Mouse (Mus musculus): ENCODE measurements around the gene Plekha5. TPM values are rescaled to one million over a fixed set of nuclear protein-coding genes. Genes with fewer than 3 reads are reported as not detected.
"Not testable (repeated sequence)": the region's sequence is repeated elsewhere in the genome, so short reads cannot be mapped to it uniquely, and the experiment has no call there.

Plekha5 gene
- polyA plus RNA-seq, 1 experiment from 2014 or later, result 5.2 TPM

- no peaks in the 10 kb centered on the region for H3K4me1 ChIP-seq (ENCODE audit: insufficient read depth)
- H3K36me3 ChIP-seq (replicated peaks; ENCODE audit: insufficient read depth, low read length), result peaks cover 14% of the 10 kb centered on the region
- WGBS (ENCODE audit: insufficient replicate concordance), result 84% methylated on average over 5 of the region's 5 CpGs
- DNase-seq, result no peak
- no peak overlapping the region for H3K4me3 ChIP-seq (ENCODE audit: low read depth, low read length)
- H3K27ac ChIP-seq (ENCODE audit: low read depth), result no peak overlapping the region
- no peak for ATAC-seq
- TF ChIP-seq CTCF (IDR thresholded peaks at IDR 0.05; ENCODE audit: low read depth), result no peak
- TF ChIP-seq EP300 (IDR thresholded peaks at IDR 0.05; ENCODE audit: low read depth), result no peak
- no peaks in the 10 kb centered on the region for H3K27me3 ChIP-seq (ENCODE audit: insufficient read depth, low read length)
- no peak overlapping the region for H3K9ac ChIP-seq (replicated peaks)
- no peaks in the 10 kb centered on the region for H3K9me3 ChIP-seq (ENCODE audit: low read length)
- no peak overlapping the region for H3K4me2 ChIP-seq (ENCODE audit: low read depth, low read length)
These were observed 167.5 kb downstream of the Plekha5 start for GRCm38 (mm10) chr6:140591331-140591730.

GRCm38 (mm10) chr6:140592713-140593112 lies 168.9 kb downstream of the Plekha5 start:
- Histone ChIP-seq H3K4me1 (ENCODE audit: insufficient read depth) (no peaks in the 10 kb centered on the region), H3K4me2 (ENCODE audit: low read depth, low read length) (peak overlapping the region; percentile 38), H3K9me3 (ENCODE audit: low read length) (no peaks in the 10 kb centered on the region), H3K9ac (replicated peaks) (no peak overlapping the region), H3K4me3 (ENCODE audit: low read depth, low read length) (no peak overlapping the region), H3K36me3 (replicated peaks; ENCODE audit: insufficient read depth, low read length) (peaks cover 17% of the 10 kb centered on the region), H3K27ac (ENCODE audit: low read depth) (peak overlapping the region; percentile 80), H3K27me3 (ENCODE audit: insufficient read depth, low read length) (no peaks in the 10 kb centered on the region)
- ATAC-seq (no peak), DNase-seq (no peak)
- 71% methylated on average over 8 of the region's 8 CpGs for WGBS (ENCODE audit: insufficient replicate concordance)
- TF ChIP-seq CTCF (IDR thresholded peaks at IDR 0.05; ENCODE audit: low read depth) (no peak), EP300 (IDR thresholded peaks at IDR 0.05; ENCODE audit: low read depth) (no peak)

GRCm38 (mm10) chr6:140593420-140594170 lies 169.7 kb downstream of the Plekha5 start:
- Histone ChIP-seq H3K27ac (ENCODE audit: low read depth) (peak overlapping the region; percentile 80), H3K27me3 (ENCODE audit: insufficient read depth, low read length) (no peaks in the 10 kb centered on the region), H3K4me2 (ENCODE audit: low read depth, low read length) (peak overlapping the region; percentile 38), H3K9ac (replicated peaks) (no peak overlapping the region), H3K36me3 (replicated peaks; ENCODE audit: insufficient read depth, low read length) (peaks cover 15% of the 10 kb centered on the region), H3K4me3 (ENCODE audit: low read depth, low read length) (no peak overlapping the region), H3K9me3 (ENCODE audit: low read length) (no peaks in the 10 kb centered on the region), H3K4me1 (ENCODE audit: insufficient read depth) (no peaks in the 10 kb centered on the region)
- peak; percentile 87 for ATAC-seq
- WGBS (ENCODE audit: insufficient replicate concordance), result 63% methylated on average over 17 of the region's 17 CpGs
- peak; percentile 76 for DNase-seq
- peak; percentile 42; the same call in 1 of the 2 replicates for TF ChIP-seq EP300 (IDR thresholded peaks at IDR 0.05; ENCODE audit: low read depth)
- no peak for TF ChIP-seq CTCF (IDR thresholded peaks at IDR 0.05; ENCODE audit: low read depth)

GRCm38 (mm10) chr6:140595551-140595950 lies 171.7 kb downstream of the Plekha5 start:
- not testable (repeated sequence) for H3K27me3 ChIP-seq (ENCODE audit: insufficient read depth, low read length); H3K4me3 ChIP-seq (ENCODE audit: low read depth, low read length); H3K27ac ChIP-seq (ENCODE audit: low read depth); H3K4me1 ChIP-seq (ENCODE audit: insufficient read depth); H3K9me3 ChIP-seq (ENCODE audit: low read length); H3K9ac ChIP-seq (replicated peaks); H3K4me2 ChIP-seq (ENCODE audit: low read depth, low read length); ATAC-seq; DNase-seq
- H3K36me3 ChIP-seq (replicated peaks; ENCODE audit: insufficient read depth, low read length), result peaks cover 11% of the 10 kb centered on the region
- WGBS (ENCODE audit: insufficient replicate concordance), result 81% methylated on average over 6 of the region's 6 CpGs

GRCm38 (mm10) chr6:140597381-140598329 lies 173.8 kb downstream of the Plekha5 start:
- no peak overlapping the region for H3K4me2 ChIP-seq (ENCODE audit: low read depth, low read length)
- peaks cover 7% of the 10 kb centered on the region for H3K36me3 ChIP-seq (replicated peaks; ENCODE audit: insufficient read depth, low read length)
- WGBS (ENCODE audit: insufficient replicate concordance), result 86% methylated on average over 15 of the region's 15 CpGs
- TF ChIP-seq CTCF (IDR thresholded peaks at IDR 0.05; ENCODE audit: low read depth) (no peak), EP300 (IDR thresholded peaks at IDR 0.05; ENCODE audit: low read depth) (no peak)
- ATAC-seq (no peak), DNase-seq (no peak)
- H3K9me3 ChIP-seq (ENCODE audit: low read length), result no peaks in the 10 kb centered on the region
- no peak overlapping the region for H3K4me3 ChIP-seq (ENCODE audit: low read depth, low read length)
- H3K27me3 ChIP-seq (ENCODE audit: insufficient read depth, low read length), result no peaks in the 10 kb centered on the region
- no peaks in the 10 kb centered on the region; the same call in 1 of the 2 replicates for H3K4me1 ChIP-seq (ENCODE audit: insufficient read depth)
- no peak overlapping the region for H3K9ac ChIP-seq (replicated peaks)
- H3K27ac ChIP-seq (ENCODE audit: low read depth), result no peak overlapping the region

GRCm38 (mm10) chr6:140598516-140598915 lies 174.7 kb downstream of the Plekha5 start:
- H3K27me3 ChIP-seq (ENCODE audit: insufficient read depth, low read length), result no peaks in the 10 kb centered on the region
- ATAC-seq, result no peak
- 71% methylated on average over 9 of the region's 9 CpGs for WGBS (ENCODE audit: insufficient replicate concordance)

More at GRCm38 (mm10) chr6:140598516-140598915, 174.7 kb downstream of the Plekha5 start:
- H3K27ac ChIP-seq (ENCODE audit: low read depth), result no peak overlapping the region
- DNase-seq, result no peak
- H3K4me1 ChIP-seq (ENCODE audit: insufficient read depth), result no peaks in the 10 kb centered on the region; the same call in 1 of the 2 replicates
- TF ChIP-seq CTCF (IDR thresholded peaks at IDR 0.05; ENCODE audit: low read depth) (no peak), EP300 (IDR thresholded peaks at IDR 0.05; ENCODE audit: low read depth) (no peak)
- no peak overlapping the region for H3K9ac ChIP-seq (replicated peaks)
- H3K36me3 ChIP-seq (replicated peaks; ENCODE audit: insufficient read depth, low read length), result peaks cover 7% of the 10 kb centered on the region
- H3K9me3 ChIP-seq (ENCODE audit: low read length), result no peaks in the 10 kb centered on the region
- no peak overlapping the region for H3K4me2 ChIP-seq (ENCODE audit: low read depth, low read length)
- no peak overlapping the region for H3K4me3 ChIP-seq (ENCODE audit: low read depth, low read length)

All from liver, postnatal 0 days (tissue).